Mouse (Mus musculus) C2C12 (cell line): Measurements from ENCODE around the gene Mmp23.

Source experiments
- CEBPB ChIP-seq: IDR thresholded peaks from one replicate; pipeline ENCODE4 v1.6.1; 2011; ENCODE audit warnings: low read depth, mild to moderate bottlenecking, control low read depth, moderate library complexity
- CTCF ChIP-seq: IDR thresholded peaks from one replicate; pipeline ENCODE4 v1.5.1; 2011; ENCODE audit not compliant: control insufficient read depth, insufficient read depth, insufficient read length
- FOSL1 ChIP-seq: IDR thresholded peaks from one replicate; pipeline ENCODE4 v1.8.0; 2011; ENCODE audit warnings: mild to moderate bottlenecking, low read length; ENCODE audit not compliant: poor library complexity, insufficient read depth, severe bottlenecking
- MAX ChIP-seq: IDR thresholded peaks from one replicate; pipeline ENCODE4 v1.6.1; 2011; ENCODE audit warnings: mild to moderate bottlenecking, control low read depth
- USF1 ChIP-seq: IDR thresholded peaks from one replicate; pipeline ENCODE4 v1.6.1; 2011; ENCODE audit warnings: low read depth, mild to moderate bottlenecking, control low read depth, moderate library complexity

DNA sequence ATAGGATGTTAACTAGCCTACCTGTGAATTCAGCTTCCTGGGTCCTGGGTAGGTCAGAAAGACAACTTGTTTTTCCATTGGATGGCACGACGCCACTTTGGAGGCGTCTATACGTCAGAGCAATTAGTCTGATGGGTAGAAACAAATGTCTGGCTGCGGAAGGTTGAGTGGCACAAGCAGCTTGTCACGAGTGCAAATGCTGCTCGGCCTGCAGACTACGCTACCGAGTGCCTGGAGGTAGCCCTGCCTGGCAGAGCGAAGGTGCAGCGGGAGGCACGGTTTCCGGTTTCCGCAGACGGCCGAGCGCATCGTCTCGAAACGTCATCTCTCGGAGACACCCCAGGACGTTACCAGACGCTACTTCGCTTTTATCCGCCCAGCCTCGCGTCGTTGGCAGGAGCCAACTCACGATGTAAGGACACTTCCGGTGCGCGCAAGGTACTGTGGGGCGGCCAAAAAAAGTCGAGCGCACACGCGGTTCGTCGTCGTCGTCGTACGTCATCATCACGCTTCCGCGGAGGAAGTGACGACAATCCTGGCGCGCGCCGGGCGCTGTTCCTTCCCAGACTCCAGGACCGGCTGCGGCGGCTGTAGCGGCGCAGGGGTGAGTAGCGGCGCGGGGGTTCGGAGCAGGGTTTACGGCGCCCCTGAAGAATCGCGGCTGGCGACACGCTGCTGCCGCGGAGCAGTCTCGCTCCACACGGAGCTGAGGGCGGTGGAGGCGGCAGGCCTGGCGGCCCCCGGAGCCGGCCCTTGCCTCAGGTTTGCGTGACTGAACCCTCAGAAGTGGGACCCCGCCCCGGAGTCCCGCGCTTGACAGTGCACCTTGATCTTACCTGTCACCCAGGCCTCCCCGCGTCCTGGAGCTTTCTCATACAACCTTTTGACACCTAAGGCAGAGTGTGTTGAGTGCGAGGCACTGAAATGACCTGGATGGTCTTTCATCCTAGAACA, 28.6 kb downstream of the Mmp23 start, which contains the start of gene Cdk11b:
- TF ChIP-seq CTCF: no peak
- TF ChIP-seq USF1: no peak
- TF ChIP-seq MAX: peak; percentile 56
- TF ChIP-seq FOSL1: no peak
- TF ChIP-seq CEBPB: no peak
